Mouse (Mus musculus) forebrain, embryonic 15.5 days (tissue): ENCODE measurements around the gene Dgkg. TPM values are rescaled to one million over a fixed set of nuclear protein-coding genes. Genes with fewer than 3 reads are reported as not detected.

Experiments
- ATAC-seq: fragments of 200-750 bp; cut with Nextera tagmentation; replicated peaks from 2 replicates; pipeline ENCODE4 v1.8.0; 2017; ENCODE audit warnings: mild to moderate bottlenecking, moderate TSS enrichment, moderate library complexity
- H3K27ac ChIP-seq: fragments of 300-500 bp; sonication (generic); replicated peaks from 2 replicates; pipeline ENCODE4 v1.5.1; 2015; ENCODE audit warnings: mild to moderate bottlenecking, inconsistent platforms
- H3K27me3 ChIP-seq: fragments of 300-500 bp; sonication (generic); 2 replicates; pipeline ENCODE4 v1.6.1; 2015; ENCODE audit warnings: inconsistent platforms
- H3K36me3 ChIP-seq: fragments of 300-500 bp; sonication (generic); 2 replicates; pipeline ENCODE4 v1.6.1; 2015; ENCODE audit warnings: mild to moderate bottlenecking, inconsistent platforms
- H3K4me1 ChIP-seq: fragments of 300-500 bp; sonication (generic); 2 replicates; pipeline ENCODE4 v1.6.1; 2015; ENCODE audit warnings: inconsistent platforms
- H3K4me2 ChIP-seq: fragments of 300-500 bp; sonication (generic); replicated peaks from 2 replicates; pipeline ENCODE4 v1.6.1; 2015; ENCODE audit warnings: mild to moderate bottlenecking, inconsistent platforms
- H3K4me3 ChIP-seq: fragments of 300-500 bp; sonication (generic); 2 replicates; pipeline ENCODE4 v1.5.1; 2015; ENCODE audit warnings: mild to moderate bottlenecking, inconsistent platforms
- H3K9ac ChIP-seq: fragments of 300-500 bp; sonication (generic); replicated peaks from 2 replicates; pipeline ENCODE4 v1.6.1; 2015; ENCODE audit warnings: mild to moderate bottlenecking, inconsistent platforms
- H3K9me3 ChIP-seq: fragments of 300-500 bp; sonication (generic); 2 replicates; pipeline ENCODE4 v1.6.1; 2016; ENCODE audit warnings: inconsistent platforms
- WGBS: fragments of 180-500 bp; shearing (Covaris S2); methylation state at CpG from one replicate; pipeline ENCODE4 v1.1.7; 2015; ENCODE audit warnings: mixed read lengths; 5-methylcytosine and 5-hydroxymethylcytosine counted together
- polyA plus RNA-seq: library from polyadenylated mRNA; unstranded; fragments of >200 nt; fragmentation: Nextera tagmentation; extraction: Ambion mirVana; gene quantifications from 2 replicates; pipeline ENCODE4 v1.2.1, GENCODE M21; 2015

Gene Dgkg
- polyA plus RNA-seq, 1 experiment from 2014 or later, result 5.8 TPM

DNA sequence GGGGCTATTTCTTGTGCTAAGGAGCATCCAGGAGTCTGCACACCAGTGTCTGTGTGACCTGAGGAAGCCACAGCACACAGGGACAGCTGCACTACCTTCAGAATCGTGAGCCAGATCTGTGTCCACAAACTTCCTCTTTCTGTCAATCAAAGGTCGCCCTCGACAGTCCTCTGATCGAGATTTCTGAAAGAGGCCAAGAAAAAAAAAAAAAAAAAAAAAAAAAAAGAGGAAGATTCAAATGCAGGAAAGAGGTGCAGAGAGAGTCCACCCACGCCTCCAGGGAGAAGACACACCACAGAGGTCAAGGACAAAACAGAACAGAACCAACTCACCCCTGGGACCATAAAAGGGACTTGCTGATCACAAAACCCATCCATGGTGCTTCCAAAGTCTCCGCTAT, 220.9 kb downstream of the Dgkg start:
- H3K27me3 ChIP-seq, result peaks cover 40% of the 10 kb centered on the region
- no peak for ATAC-seq
- no peaks in the 10 kb centered on the region for H3K36me3 ChIP-seq
- no peak overlapping the region for H3K9ac ChIP-seq
- no peak overlapping the region for H3K4me3 ChIP-seq
- no peak overlapping the region for H3K4me2 ChIP-seq
- H3K4me1 ChIP-seq, result peaks cover 52% of the 10 kb centered on the region
- H3K27ac ChIP-seq, result no peak overlapping the region
- no peaks in the 10 kb centered on the region for H3K9me3 ChIP-seq
- WGBS, result 57% methylated on average over 6 of the region's 6 CpGs

DNA sequence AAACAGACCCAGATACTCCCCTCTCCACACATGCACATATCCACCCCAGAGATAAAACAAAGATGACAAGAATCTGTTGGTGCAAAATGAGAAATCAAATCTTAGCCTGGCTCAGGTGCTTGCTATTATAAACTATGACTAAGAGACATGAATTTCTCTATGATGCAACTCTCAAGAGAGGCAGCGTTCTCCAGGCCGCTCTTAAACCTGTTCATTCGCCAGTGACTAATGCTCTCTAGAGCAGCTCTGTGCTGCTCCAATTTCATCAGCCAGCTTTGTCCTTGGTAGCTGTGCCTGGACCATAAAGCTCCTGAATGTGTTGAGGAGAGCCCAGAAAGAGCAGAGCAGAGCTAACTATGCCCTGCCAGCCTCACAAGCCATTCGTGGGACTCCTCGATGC, 222.5 kb downstream of the Dgkg start:
- H3K36me3 ChIP-seq, result no peaks in the 10 kb centered on the region
- no peak overlapping the region for H3K27ac ChIP-seq
- ATAC-seq, result no peak
- H3K4me3 ChIP-seq, result no peak overlapping the region
- peak overlapping the region; percentile 23; the same call in 1 of the 2 replicates for H3K4me2 ChIP-seq
- peaks cover 36% of the 10 kb centered on the region for H3K27me3 ChIP-seq
- no peak overlapping the region for H3K9ac ChIP-seq
- WGBS, result 42% methylated on average over 5 of the region's 5 CpGs
- no peaks in the 10 kb centered on the region for H3K9me3 ChIP-seq
- H3K4me1 ChIP-seq, result peaks cover 52% of the 10 kb centered on the region

DNA sequence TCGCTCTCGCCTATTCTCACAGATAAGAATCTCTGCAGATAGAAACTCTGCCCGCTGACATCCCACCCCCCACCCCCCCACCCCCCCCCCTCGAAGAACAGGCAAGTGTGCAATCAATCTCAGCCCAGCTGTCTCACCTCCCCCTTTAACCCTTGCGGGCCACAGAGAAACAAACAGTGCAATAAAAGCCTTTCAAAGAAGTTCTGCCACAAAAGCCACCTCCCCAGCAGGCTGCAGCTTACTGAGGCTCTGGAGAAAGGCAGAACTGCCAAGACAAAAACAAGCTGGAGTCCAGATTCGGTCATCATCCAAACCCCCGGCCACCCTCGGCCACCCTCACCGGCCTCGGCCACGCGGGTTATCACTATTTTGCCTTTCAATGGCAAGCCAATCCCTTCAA, 223.1 kb downstream of the Dgkg start:
- no peak for ATAC-seq
- Histone ChIP-seq H3K9me3 (no peaks in the 10 kb centered on the region), H3K9ac (0 out of 2 replicates have a peak overlapping the region, but pooled peaks have one; percentile 7), H3K27me3 (peaks cover 36% of the 10 kb centered on the region), H3K4me3 (no peak overlapping the region), H3K27ac (no peak overlapping the region), H3K4me2 (peak overlapping the region; percentile 23), H3K4me1 (peaks cover 54% of the 10 kb centered on the region), H3K36me3 (no peaks in the 10 kb centered on the region)
- WGBS, result 8% methylated on average over 12 of the region's 12 CpGs

DNA sequence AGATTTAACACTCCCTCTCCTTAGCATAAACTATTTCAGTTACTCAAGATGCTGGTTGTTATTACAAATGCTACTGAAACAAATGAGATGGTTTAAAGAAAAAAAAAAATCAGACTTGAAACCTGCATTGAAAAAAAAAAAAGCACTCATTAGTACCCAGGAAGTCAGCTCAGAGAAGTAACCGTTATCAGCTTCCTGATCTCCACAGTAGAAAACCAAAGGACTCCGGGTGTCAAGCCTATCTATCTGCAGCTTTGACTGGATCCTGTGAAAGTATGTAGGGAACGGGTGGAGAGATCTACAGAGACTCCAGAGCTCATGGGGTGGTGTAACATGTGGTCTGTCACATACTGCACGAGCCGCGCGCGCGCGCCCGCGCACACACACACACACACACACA, 225.2 kb downstream of the Dgkg start:
- no peak for ATAC-seq

DNA sequence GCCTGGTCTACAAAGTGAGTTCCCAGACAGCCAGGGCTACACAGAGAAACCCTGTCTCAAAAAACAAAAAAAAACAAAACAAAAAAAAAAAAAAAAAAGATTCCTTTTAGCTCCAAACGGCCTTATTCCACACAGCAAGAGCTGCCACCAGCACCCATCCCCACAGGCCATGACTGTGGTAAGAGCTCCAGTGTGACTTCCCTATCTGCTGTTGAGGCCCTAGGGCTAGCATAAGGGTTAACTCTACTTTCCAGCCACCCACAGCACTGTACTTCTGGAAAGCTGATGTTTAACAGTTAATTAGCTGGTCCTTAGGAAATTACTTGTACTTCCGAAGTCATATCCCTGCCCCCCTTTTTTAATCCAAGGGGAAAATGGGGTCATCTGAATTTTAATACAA, 225.7 kb downstream of the Dgkg start:
- H3K27me3 ChIP-seq, result peaks cover 25% of the 10 kb centered on the region
- WGBS, result 51% methylated on average over 2 of the region's 2 CpGs
- H3K9me3 ChIP-seq, result no peaks in the 10 kb centered on the region
- H3K9ac ChIP-seq, result no peak overlapping the region
- H3K4me3 ChIP-seq, result no peak overlapping the region
- no peaks in the 10 kb centered on the region for H3K36me3 ChIP-seq
- H3K27ac ChIP-seq, result no peak overlapping the region
- H3K4me1 ChIP-seq, result peaks cover 57% of the 10 kb centered on the region
- ATAC-seq, result no peak
- no peak overlapping the region for H3K4me2 ChIP-seq

More for the DNA sequence above, 225.2 kb downstream of the Dgkg start:
- Histone ChIP-seq H3K9ac (no peak overlapping the region), H3K4me3 (no peak overlapping the region), H3K4me1 (peaks cover 57% of the 10 kb centered on the region), H3K36me3 (no peaks in the 10 kb centered on the region), H3K9me3 (no peaks in the 10 kb centered on the region), H3K4me2 (no peak overlapping the region), H3K27ac (no peak overlapping the region), H3K27me3 (peaks cover 26% of the 10 kb centered on the region)
- 94% methylated on average over 12 of the region's 12 CpGs for WGBS

DNA sequence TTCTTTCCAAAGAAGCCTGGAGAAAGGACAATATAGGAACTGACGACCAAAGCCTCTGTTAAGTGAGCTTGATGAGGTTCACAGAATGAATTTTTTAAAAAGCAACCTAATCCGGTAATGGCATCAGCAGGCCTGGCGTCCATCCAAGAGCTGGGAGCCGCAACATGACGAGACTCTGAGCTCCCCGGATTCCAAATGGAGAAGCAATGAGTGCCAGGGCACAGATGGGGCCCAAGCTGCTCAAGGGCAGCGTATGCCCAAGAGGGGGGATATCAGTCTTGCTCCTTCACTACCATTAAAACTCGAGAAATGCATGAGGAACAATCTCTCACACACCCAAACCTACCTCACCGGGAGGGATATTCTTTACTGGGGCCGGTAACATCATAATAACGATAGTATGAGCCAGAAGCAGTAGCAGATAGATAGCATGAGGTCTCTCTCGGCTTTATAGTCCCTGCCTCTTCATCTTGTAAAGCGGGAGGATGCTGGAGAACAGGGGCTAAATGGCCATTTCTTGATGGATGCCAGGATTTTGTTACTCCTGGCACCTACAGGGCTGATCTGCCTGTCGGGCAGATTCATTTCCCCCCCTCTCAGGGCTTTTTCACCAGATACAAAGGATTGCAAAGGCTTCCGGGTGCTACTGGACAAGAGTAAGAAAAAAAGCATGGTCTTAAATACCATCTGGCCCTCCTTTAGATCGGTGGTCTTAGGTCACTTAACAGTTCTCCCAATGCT, 226.6 kb downstream of the Dgkg start:
- peaks cover 57% of the 10 kb centered on the region for H3K4me1 ChIP-seq
- ATAC-seq, result peak; percentile 64
- H3K27ac ChIP-seq, result peak overlapping the region; percentile 77
- no peaks in the 10 kb centered on the region for H3K9me3 ChIP-seq
- no peak overlapping the region for H3K4me3 ChIP-seq
- 23% methylated on average over 16 of the region's 16 CpGs for WGBS
- peak overlapping the region; percentile 25 for H3K4me2 ChIP-seq
- H3K9ac ChIP-seq, result no peak overlapping the region
- peaks cover 19% of the 10 kb centered on the region for H3K27me3 ChIP-seq
- no peaks in the 10 kb centered on the region for H3K36me3 ChIP-seq

DNA sequence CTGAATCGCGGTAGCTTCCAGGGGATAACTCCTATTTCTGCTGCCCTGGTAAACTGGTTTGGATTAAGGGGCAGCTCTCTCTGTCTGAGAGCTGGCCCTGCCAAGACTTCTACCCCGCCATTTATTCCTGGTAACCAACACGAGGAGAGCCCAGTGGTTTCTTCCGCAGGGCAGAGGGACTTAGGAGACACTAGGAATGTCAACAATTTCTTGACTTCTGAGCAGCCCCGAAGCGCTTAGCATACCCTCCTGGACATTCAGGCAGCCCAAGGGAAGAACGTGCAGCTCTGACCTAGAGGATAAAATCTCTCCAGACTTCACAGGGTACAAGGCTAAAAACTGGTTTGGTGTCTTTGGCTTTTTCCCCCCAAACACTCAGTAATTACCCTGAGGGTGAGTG, 227.6 kb downstream of the Dgkg start:
- Histone ChIP-seq H3K36me3 (no peaks in the 10 kb centered on the region), H3K4me2 (peak overlapping the region; percentile 45), H3K4me3 (peak overlapping the region; percentile 26), H3K4me1 (peaks cover 51% of the 10 kb centered on the region), H3K27ac (peak overlapping the region; percentile 77), H3K9ac (no peak overlapping the region), H3K27me3 (peaks cover 13% of the 10 kb centered on the region), H3K9me3 (no peaks in the 10 kb centered on the region)
- ATAC-seq, result 0 out of 2 replicates have a peak, but pooled peaks have one; percentile 0
- WGBS, result under 1% methylated on average over 8 of the region's 8 CpGs

DNA sequence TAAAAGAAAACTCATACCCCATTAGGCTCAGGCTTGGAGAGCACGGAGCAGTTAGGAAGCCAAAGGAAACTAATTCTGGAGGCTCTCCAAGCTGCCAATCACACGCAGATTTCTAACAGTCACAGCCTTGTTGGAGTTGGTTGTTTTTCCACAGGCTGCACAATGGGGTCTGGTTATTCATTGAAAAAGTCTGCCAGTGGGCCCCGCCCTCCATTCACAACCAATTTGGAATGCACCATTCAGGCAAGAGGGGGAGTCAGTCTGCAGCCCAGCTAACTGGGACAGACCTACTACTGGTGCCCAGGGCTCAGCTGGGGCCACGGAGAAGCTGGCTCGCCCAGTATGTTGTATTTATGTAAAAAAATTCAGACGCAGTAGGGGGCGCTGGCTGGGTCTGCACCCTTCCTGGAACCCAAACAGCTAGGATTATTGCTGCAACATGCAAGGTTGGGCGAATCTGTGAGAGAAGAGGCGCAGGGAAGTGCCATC, 228.1 kb downstream of the Dgkg start:
- H3K4me1 ChIP-seq, result peaks cover 46% of the 10 kb centered on the region
- H3K9ac ChIP-seq, result no peak overlapping the region
- H3K27ac ChIP-seq, result peak overlapping the region; percentile 77
- ATAC-seq, result peak; percentile 94
- peaks cover 12% of the 10 kb centered on the region for H3K27me3 ChIP-seq
- H3K36me3 ChIP-seq, result no peaks in the 10 kb centered on the region
- H3K9me3 ChIP-seq, result no peaks in the 10 kb centered on the region
- H3K4me2 ChIP-seq, result peak overlapping the region; percentile 45
- WGBS, result under 1% methylated on average over 9 of the region's 9 CpGs
- H3K4me3 ChIP-seq, result peak overlapping the region; percentile 26

DNA sequence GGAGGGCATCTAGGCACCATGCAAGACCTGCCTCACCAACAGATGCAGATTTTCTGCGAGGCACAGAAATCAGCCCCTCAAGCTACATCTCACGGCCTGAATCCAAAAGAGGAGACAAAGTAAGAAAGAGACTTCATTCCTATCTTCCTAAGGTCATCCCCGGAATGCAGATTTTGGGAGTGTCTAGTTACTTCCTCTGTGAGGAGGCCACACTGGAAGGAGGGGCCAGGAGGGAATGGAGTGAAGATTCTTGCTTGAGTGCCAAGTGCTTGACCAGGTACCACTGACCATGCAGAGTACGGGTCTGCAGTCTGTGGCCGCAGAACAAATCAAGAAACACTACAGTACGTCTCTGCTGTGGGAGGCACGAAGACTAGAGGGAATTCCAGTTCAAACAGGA, 230.2 kb downstream of the Dgkg start:
- no peak overlapping the region for H3K27ac ChIP-seq
- WGBS, result 74% methylated on average over 7 of the region's 7 CpGs
- H3K9ac ChIP-seq, result no peak overlapping the region
- H3K4me2 ChIP-seq, result no peak overlapping the region
- ATAC-seq, result no peak
- peaks cover 41% of the 10 kb centered on the region for H3K4me1 ChIP-seq
- H3K4me3 ChIP-seq, result no peak overlapping the region
- peaks cover 3% of the 10 kb centered on the region; the same call in 1 of the 2 replicates for H3K27me3 ChIP-seq
- no peaks in the 10 kb centered on the region for H3K36me3 ChIP-seq
- H3K9me3 ChIP-seq, result no peaks in the 10 kb centered on the region

DNA sequence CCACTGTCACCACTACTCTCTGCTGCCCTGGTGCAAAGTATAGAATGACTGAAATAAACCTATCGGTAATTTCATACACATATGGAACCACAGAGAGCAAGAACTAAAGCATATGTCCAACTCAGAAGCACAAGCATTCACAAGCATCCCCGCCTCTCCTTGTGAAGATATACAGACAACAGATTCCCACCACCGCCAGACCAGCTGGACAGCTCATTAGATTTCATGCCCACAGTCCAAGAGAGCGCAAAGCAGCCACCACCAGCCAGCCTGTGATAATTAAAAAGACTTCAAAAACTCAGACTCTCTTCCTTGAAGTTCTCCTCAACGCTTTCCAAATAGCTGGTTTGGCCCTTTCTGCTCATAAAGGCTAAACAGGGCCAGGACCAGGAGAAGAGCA, 234.8 kb downstream of the Dgkg start:
- H3K9ac ChIP-seq, result no peak overlapping the region
- ATAC-seq, result no peak
- H3K27me3 ChIP-seq, result peaks cover 3% of the 10 kb centered on the region; the same call in 1 of the 2 replicates
- no peak overlapping the region for H3K4me3 ChIP-seq
- WGBS, result 58% methylated on average over 5 of the region's 5 CpGs
- H3K4me1 ChIP-seq, result 0 out of 2 replicates have a peak, but pooled peaks cover 4% of the 10 kb centered on the region
- no peak overlapping the region for H3K27ac ChIP-seq
- no peaks in the 10 kb centered on the region for H3K9me3 ChIP-seq
- H3K36me3 ChIP-seq, result no peaks in the 10 kb centered on the region
- no peak overlapping the region for H3K4me2 ChIP-seq
